Mouse (Mus musculus): ENCODE measurements around the gene C1qa. TPM values are rescaled to one million over a fixed set of nuclear protein-coding genes. Genes with fewer than 3 reads are reported as not detected.

C1qa gene
- total RNA-seq, 2 experiments from 2014 or later: 35.7 to 69.2 TPM

GRCm38 (mm10) chr4:136864751-136865470 is 33.7 kb downstream of the C1qa start:
- no peak for ATAC-seq (replicated peaks; ENCODE audit: low FRiP score, poor library complexity, severe bottlenecking)

GRCm38 (mm10) chr4:136863517-136863916 is 35.1 kb downstream of the C1qa start:
- no peak for ATAC-seq (replicated peaks; ENCODE audit: low FRiP score, poor library complexity, severe bottlenecking)

- ATAC-seq (replicated peaks; ENCODE audit: low FRiP score, poor library complexity, severe bottlenecking): no peak
Measured at GRCm38 (mm10) chr4:136862411-136862810, 36.2 kb downstream of the C1qa start.

- no peak for ATAC-seq (replicated peaks; ENCODE audit: low FRiP score, poor library complexity, severe bottlenecking)
Measured at GRCm38 (mm10) chr4:136861806-136862205, 36.8 kb downstream of the C1qa start.

- no peak for ATAC-seq (replicated peaks; ENCODE audit: low FRiP score, poor library complexity, severe bottlenecking)
Measured at GRCm38 (mm10) chr4:136860022-136860421, 38.6 kb downstream of the C1qa start.

GRCm38 (mm10) chr4:136855081-136855480 is 43.5 kb downstream of the C1qa start:
- no peak for ATAC-seq (replicated peaks; ENCODE audit: low FRiP score, poor library complexity, severe bottlenecking)

GRCm38 (mm10) chr4:136852989-136853388 is 45.6 kb downstream of the C1qa start:
- no peak for ATAC-seq (replicated peaks; ENCODE audit: low FRiP score, poor library complexity, severe bottlenecking)

GRCm38 (mm10) chr4:136852119-136852518 is 46.5 kb downstream of the C1qa start:
- no peak for ATAC-seq (replicated peaks; ENCODE audit: low FRiP score, poor library complexity, severe bottlenecking)

- ATAC-seq (replicated peaks; ENCODE audit: low FRiP score, poor library complexity, severe bottlenecking): no peak
Measured at GRCm38 (mm10) chr4:136848565-136848964, 50.0 kb downstream of the C1qa start.

- ATAC-seq (replicated peaks; ENCODE audit: low FRiP score, poor library complexity, severe bottlenecking): no peak
Measured at GRCm38 (mm10) chr4:136847166-136847565, 51.4 kb downstream of the C1qa start.

Other genes starting within 250 kb of the C1qa start
- gene Ephb2, start 62.8 kb downstream of the C1qa start, total RNA-seq (2015; ENCODE audit: low replicate concordance): not detected in 2 replicates
- gene Ephb2, start 62.8 kb downstream of the C1qa start, total RNA-seq (2017; ENCODE audit: low replicate concordance): not detected in 2 replicates
- gene C1qb, start 12.6 kb downstream of the C1qa start, total RNA-seq (2015; ENCODE audit: low replicate concordance): 156 and 168 TPM in 2 replicates
- 46.1 and 49.5 TPM in 2 replicates for gene C1qb, start 12.6 kb downstream of the C1qa start, total RNA-seq (2017; ENCODE audit: low replicate concordance)
- 66.2 and 68.5 TPM in 2 replicates for gene C1qc, start 5.7 kb downstream of the C1qa start, total RNA-seq (2015; ENCODE audit: low replicate concordance)
- 32.8 and 39.5 TPM in 2 replicates for gene C1qc, start 5.7 kb downstream of the C1qa start, total RNA-seq (2017; ENCODE audit: low replicate concordance)
- not detected in 2 replicates for gene Epha8, start 58.0 kb upstream of the C1qa start, total RNA-seq (2015; ENCODE audit: low replicate concordance)
- not detected in 2 replicates for gene Epha8, start 58.0 kb upstream of the C1qa start, total RNA-seq (2017; ENCODE audit: low replicate concordance)
- gene Zbtb40, start 150.0 kb upstream of the C1qa start, total RNA-seq (2015; ENCODE audit: low replicate concordance): 6.1 and 10.5 TPM in 2 replicates
- 2.3 and 6.2 TPM in 2 replicates for gene Zbtb40, start 150.0 kb upstream of the C1qa start, total RNA-seq (2017; ENCODE audit: low replicate concordance)

Data from erythroid progenitor cell, adult 5-6 weeks (primary cell).